Mouse (Mus musculus): ENCODE data around the gene Rint1. TPM values are rescaled to one million over a fixed set of nuclear protein-coding genes. Genes with fewer than 3 reads are reported as not detected.

Gene Rint1
- polyA plus RNA-seq, 1 experiment from 2014 or later, result 28.8 TPM

Other genes starting within 250 kb of the Rint1 start
- 110 and 119 TPM in 2 replicates for gene Srpk2, start 103.1 kb upstream of the Rint1 start, polyA plus RNA-seq (2014; fragmentation: Nextera tagmentation; extraction: Ambion mirVana)
- 15.3 and 16.2 TPM in 2 replicates for gene Pus7, start 4.0 kb upstream of the Rint1 start, polyA plus RNA-seq (2014; fragmentation: Nextera tagmentation; extraction: Ambion mirVana)
- gene Tomm7, start 56.5 kb downstream of the Rint1 start, polyA plus RNA-seq (2014; fragmentation: Nextera tagmentation; extraction: Ambion mirVana), result 80.0 and 97.7 TPM in 2 replicates
- 37.9 and 41.8 TPM in 2 replicates for gene Fam126a, start 243.0 kb downstream of the Rint1 start, polyA plus RNA-seq (2014; fragmentation: Nextera tagmentation; extraction: Ambion mirVana)